Mouse (Mus musculus): ENCODE data around the gene Ebpl.
"Not testable (repeated sequence)": the region's sequence is repeated elsewhere in the genome, so short reads cannot be mapped to it uniquely, and the experiment has no call there.

Gene Ebpl

DNA sequence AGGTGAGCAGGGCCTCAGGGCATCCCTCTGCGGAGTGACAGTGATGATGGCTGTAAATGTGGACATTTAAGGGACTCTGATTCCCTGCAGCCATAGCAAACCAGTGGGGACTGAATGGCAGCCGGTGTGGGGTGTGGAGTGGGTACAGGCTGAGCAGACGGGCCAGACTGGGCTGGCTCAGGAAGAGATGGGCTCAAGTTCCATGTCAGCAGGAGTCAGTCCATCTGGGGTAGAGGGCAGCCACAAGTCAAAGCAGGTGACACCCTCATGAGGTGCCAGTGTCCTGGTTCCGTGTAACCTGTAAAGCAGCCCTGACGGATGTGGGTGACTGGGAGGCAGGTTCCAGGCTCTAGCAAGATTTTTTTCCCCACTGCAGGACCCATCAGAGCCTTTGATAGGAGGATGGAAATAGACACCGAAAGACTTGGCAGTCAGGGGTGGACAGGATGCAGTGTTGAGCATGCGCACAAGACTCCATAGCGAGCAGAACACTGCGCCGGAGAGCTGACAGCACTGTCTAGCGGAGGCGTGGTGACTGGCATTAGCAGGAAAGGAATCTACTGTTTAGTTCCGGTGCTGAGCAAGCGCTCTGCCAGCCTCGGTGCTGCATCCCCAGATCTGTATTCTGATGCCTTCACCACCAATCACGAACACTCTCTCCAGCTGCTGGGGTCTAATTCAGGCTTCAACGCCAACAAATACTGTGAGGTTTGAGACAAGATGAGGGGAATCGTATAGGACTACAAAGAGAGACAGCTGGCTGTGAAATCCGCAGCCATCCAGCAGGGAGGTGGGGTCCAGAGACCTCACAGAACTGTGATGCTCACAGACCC, 32.4 kb downstream of the Ebpl start:
- in situ Hi-C loops (cut with MboI, MseI): no loop called here

DNA sequence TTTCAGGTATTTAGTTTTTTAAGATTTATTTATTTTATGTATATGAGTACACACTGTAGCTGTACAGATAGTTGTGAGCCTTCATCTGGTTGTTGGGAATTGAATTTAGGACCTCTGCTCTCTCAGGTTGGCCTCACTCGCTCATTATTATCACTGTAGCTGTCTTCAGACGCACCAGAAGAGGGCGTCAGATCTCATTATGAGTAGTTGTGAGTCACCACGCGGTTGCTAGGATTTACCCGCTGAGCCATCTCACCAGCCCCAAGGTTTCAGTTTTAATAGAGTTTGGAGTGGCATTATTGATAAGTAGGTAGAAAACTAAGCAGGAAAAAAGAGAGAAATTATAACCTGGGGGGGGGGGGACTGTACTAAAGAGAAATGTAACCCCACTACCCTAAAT, 33.2 kb downstream of the Ebpl start:
- in situ Hi-C loops (cut with MboI, MseI): not testable (repeated sequence)

DNA sequence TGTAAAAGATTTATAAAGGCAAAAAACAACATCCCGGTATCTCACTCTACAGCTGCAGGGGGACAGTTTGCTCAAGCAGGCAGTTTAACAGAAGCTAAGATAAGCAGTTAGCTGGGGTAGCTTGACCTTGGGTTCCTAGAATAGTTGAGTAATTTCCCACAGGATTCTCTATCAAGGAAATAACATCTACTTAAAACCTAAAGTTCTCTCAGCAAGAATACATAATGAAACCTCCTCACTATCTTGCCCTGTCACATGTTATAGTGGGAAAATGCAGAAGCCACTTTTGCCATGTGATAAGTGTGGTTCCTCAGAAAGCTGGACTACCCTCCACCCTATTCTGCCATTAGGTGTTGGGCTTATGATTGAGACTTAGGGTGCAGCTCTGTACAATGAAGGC, 37.5 kb downstream of the Ebpl start:
- in situ Hi-C loops (cut with MboI, MseI): no loop called here

DNA sequence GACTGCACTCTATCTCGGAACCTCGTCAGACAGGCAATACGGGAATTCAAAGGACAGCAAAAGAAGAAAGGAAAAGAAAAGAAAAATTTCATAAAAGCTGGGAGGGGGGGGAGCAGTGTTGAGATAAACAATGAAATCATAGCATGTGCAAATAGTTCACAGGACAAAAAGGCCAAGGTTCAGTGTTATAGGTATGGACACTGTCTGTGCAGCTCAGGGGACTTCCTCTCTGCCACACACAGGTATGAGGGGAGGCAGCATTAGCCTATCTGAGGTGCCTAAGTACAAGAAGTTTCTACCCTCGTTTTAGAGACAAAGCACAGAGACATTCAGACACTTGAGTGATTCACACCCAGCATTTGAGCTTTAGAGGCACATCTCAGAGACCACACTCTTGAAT, 39.0 kb downstream of the Ebpl start:
- in situ Hi-C loops (cut with MboI, MseI): no loop called here

DNA sequence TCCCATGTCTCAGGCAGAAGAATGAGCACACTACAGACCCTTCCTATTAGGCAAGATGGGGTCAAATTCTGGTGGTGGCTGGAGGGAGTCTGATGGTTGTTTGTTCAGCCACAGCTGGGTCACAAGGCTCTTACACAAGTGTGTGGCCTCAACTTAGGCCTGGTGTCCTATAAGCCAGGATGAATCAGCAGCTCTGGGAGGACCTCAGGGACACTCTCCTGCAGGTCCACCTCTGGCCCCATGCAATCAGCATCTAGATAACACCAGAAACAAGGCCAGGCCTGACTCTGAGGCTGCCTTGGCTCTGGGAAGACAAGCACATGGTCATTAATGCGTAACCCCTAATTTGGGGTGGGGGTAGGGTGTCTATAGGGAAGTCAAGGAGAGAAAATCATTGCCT, 39.5 kb downstream of the Ebpl start:
- in situ Hi-C loops (cut with MboI, MseI): no loop called here

DNA sequence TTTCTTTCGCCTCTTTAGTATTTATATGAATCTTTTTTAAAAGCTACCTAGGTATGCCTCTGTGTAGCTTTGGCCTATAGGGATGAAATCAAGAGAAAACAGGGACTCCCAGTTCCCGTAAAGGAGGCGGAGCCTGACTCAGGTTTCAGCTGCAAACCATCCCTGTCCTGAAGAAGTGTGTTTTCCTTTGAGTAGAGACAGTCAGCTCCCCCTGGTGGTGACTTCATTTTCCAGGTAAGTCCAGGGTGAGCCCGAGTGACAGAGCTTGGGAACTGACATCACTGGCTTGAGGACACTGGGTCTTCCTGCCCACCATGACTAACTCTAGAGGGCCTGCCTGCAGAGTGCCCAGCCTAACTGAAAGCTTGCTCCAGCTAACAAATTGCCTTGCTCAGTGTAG, 43.4 kb downstream of the Ebpl start:
- in situ Hi-C loops (cut with MboI, MseI): no loop called here

DNA sequence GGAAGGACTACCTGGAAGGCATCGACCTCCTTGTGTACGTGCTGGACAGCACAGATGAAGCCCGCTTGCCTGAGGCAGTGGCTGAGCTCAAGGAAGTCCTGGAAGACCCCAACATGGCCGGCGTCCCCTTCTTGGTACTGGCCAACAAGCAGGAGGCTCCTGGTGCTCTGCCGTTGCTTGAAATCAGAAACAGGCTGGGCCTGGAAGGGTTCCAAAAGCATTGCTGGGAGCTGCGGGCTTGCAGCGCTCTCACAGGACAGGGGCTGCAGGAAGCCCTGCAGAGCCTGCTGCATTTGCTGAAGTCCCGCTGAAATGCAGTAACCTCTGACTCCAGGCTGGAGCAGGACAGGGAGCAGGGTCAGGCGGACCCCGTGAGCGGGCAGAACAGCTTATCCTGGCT, 49.3 kb downstream of the Ebpl start:
- in situ Hi-C loops (cut with MboI, MseI): no loop called here

DNA sequence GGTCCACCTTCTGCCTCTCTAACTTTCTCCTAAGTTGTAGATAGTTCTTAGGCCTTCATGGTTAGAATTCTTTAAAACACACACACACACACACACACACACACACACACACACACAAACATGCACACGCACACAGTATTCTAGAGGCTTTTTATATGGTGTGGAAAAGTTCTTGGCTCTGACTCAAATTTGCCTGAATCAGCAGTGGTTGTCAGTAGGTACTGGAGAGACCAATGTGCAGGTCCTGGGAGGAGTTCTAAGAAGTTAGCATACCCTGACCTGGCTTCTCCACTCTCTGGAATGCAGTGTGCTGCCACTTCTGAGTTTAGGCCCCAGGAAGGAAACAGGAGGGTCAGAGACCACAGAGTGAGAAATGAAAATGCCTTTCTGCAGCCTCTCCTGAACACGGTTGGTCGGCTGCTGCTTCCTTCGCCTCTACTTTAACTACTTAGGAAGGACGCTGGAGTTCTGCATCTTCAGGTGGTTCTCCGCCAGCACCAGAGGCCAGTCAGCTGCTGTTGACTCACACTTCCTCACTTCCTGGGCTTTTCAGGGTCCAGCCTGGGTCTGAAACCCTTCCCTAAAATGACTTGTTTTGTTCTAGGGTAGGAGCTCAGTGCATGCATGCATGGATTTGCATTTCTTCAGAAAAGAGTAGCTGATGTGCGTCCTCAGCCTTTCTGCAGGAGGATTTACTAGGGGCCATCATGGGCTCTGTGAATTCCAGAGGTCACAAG, 50.0 kb downstream of the Ebpl start:
- in situ Hi-C loops (cut with MboI, MseI): no loop called here

DNA sequence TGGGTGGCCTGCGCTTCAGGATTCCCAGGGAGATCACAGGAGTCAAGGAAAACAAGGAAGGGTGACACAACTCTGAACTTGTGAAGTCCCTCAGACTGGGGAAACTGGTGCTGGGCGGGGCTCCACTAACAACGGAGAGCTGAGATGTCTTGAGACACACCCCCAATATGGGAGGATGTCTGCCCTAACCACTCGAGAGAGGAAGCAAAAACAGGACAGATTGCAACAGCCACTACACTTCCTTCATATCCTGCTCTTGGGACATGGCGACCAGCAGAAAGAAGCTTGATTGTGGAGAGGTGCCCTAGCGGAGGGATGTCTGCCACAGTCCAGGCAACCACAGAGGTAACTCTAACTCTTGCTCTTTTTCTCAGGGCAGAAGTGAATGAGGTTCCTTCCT, 50.6 kb downstream of the Ebpl start, which contains the start of gene Arl11:
Gene Arl11, plus strand, starts transcription at position 161 of the 400 bp plus-strand sequence.
- in situ Hi-C loops (cut with MboI, MseI): no loop called here

DNA sequence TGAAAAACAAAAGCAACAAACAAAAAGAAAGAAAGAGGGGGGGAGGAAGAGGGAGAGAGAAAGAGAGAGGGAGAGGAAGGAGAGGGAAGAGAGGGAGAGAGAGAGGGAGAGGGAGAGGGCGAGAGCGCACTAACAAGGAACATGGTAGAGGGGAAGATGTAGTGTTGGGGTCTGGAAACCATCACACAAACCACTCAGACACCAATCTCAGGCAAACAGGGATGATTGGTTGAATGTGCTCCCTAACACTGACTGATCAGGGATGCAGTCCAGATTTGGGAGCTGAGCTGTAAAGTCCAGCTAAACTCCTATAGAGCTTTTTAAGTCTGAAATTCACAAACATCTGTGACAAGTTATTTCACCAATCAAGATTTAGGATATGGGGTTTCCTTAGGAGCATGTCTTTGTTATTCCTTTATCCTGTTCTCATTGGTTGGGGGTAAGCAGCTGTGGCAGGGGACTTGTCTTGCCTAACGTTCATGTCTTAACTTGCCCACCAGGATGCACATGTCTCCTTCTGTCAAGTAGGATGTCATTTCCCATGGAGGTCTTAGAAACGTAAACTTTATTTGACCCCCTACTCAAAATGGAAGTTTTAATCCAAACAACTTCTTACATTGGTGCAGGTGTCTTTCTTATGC, 56.1 kb downstream of the Ebpl start:
- in situ Hi-C loops (cut with MboI, MseI): no loop called here

DNA sequence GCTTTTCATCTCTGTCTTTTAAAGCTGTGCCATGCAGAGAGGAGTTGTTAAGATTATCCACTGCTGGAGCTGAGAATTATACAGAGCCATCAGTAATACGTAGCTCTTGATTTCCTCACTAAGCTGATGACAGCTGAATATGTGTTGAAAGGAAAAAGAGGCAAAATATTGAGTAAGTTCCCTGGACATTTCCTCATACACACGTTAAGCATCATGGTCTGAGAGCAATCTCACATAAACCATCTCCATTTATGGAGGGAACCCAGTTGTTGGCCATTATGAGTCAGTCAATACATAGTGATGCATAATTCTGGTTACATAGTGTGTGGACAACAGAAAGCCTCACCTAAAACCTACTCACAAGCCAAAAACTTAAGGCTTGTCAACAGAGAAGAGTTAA, 57.8 kb downstream of the Ebpl start:
- in situ Hi-C loops (cut with MboI, MseI): no loop called here

DNA sequence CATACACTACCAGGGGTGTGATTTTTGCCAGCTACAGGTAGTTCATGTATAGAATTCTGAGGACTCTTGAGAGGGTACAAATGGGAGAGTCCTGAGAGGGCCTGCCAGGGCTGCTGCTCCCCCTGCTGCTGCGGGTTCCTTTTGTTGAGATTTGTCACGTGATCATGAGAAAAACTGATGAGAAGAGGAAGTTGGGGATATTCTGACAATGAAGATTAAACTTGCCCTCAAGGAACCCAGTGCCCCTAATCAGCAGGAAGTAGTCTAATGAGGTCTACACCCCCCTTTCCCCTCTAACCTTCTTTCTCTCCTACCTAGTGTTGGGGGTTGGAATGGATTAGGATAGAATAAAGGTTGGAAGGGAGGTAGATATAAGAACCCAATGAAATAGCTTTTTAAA, 58.9 kb downstream of the Ebpl start:
- in situ Hi-C loops (cut with MboI, MseI): no loop called here

DNA sequence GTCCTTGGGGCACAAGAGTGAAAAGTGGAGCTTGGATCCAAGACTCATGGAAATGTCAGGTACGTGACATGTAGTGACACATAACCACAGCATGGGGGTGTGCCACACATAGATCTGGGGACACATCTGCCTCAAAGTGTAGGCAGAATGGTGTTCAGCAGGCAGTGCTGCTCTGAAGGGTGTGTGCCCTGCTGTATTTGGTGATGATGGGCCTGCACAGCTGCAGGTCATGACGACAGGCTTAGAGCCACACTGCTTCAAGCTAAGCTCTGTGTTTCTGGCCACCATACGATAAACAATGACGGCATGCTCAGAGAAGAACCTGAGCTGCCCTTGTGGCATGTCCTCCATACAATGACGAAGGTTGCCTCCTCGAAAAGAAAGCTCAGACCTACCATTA, 60.4 kb downstream of the Ebpl start:
- in situ Hi-C loops (cut with MboI, MseI): loop anchor here (5.0 kb wide), 1 partner anchor 493 kb away; no protein-coding TSS in a partner anchor

DNA sequence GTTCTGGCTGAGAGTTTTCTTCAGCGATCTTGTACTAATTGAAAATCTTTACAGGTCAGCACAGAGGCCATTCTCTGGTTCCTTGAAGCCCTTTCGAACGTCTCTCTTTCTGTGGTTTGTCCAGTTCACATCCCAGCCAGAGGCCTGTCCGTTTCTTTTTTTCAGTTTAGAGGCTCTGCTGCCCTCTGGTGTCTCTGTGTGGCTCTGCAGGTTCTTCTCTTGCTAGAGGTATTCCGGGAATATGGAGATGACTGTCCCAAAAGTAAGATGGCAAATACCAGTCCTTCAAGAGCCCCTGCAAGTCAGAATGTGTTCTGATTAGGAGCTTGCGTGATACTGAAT, 65.5 kb downstream of the Ebpl start:
- in situ Hi-C loops (cut with MboI, MseI): loop anchor here (5.0 kb wide), 1 partner anchor 487 kb away; no protein-coding TSS in a partner anchor

DNA sequence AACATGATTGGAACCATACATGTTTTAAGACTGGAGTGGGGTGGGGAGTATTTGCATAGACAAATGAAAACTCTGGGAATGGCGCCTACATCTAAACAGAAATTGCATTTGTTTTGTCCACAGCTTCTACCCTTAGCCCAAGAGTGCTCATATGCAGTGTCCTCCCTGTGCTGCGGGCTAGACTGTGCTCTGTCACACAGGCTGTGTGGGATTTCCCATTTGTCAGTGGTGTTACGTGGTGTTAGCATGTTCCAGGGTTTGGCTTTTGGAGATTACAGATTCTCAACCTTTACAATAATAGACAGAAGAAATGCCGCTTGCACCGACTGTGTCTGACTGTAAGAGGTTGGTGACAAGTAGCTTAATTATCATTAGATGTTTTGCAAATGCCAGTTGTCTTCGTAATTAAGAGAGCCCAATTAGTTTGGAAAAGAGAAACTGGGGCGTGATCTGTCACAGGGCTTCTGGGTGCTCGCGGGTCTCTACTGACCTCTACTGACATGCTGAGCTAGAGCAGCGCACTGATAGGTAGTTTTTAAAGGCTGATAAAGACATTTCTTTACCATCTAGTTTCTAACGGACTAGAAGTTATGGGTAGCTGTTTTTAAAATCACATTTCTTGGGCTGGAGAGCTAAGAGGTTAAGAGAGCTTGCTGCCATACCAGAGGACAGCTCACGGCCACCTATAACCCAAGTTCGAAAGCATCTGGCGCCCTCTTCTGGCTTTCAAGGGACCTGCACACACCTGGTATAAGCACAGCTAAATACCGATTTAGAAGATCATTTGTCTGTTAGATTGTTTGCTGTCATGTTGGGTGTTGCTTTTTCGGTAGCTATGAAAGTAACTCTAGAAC, 66.1 kb downstream of the Ebpl start:
- in situ Hi-C loops (cut with MboI, MseI): no loop called here

DNA sequence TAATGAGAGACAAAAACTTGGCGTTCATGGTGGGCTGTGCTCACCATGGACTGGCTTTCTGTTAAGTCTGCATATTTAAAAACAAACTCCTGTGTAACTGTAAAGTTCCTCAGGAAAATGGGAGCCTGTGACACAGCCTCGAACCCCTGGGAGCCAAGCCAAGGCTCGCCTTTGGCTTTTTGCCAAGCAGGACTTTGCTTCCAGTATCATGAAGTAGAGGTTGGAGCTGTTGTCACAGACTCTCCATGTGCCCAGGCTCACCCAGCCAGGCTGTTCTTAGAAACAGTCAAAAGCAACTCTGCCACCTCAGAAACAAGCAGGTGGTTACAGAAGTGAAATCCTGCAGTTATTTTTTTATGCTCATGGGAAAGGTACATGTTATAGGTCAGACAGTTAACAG, 69.6 kb downstream of the Ebpl start:
- in situ Hi-C loops (cut with MboI, MseI): no loop called here

DNA sequence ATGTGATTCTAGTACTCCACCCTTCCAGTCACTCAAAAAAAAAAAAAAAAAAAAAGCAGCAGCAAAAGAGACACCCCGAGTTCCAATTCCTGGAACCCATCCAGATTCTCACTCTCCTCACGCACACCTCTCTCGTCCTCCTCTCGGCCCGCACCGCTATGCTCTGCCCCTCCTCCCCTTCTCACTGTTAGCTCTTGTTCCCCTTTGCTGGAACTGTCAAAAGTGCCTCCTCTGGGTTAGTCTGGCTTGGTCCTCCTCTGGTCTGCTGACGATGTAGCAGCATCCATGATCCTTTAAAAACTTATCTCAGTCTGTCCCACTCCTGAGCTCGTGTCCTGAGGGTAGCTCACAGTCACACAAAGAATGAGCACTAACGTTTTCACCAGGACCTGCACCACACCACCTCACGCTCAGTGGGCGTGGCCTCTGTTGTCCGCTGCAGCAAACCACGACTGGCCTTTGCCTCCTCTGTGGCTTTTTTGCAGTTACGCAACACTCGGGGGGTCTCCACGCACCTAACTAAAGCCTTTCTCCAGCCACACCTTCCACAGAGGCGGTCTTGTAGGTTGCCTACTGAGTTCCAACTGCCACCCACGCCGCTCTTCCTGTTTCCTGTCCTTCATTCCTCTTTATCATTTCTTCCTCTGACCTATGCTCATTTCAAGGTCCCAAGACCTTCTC, 71.5 kb downstream of the Ebpl start:
- in situ Hi-C loops (cut with MboI, MseI): loop anchor here (5.0 kb wide), 2 partner anchors 51 to 1734 kb away; no protein-coding TSS in a partner anchor
